Mouse (Mus musculus) bone marrow, adult 2 months (tissue): Measurements from ENCODE around the gene Ipcef1.

Experiments used
- CTCF ChIP-seq: fragments of 200-500 bp; IDR thresholded peaks from 2 replicates; pipeline ENCODE4 v1.5.1; 2011; ENCODE audit warnings: low read length, control low read depth; ENCODE audit not compliant: control insufficient read depth, insufficient read depth
- POLR2A ChIP-seq: fragments of 200-500 bp; IDR thresholded peaks from 2 replicates; pipeline ENCODE4 v1.6.1; 2011; ENCODE audit warnings: low read depth, mild to moderate bottlenecking, control low read depth, low read length, borderline replicate concordance; ENCODE audit not compliant: control insufficient read depth

- TF ChIP-seq POLR2A: no peak
- no peak for TF ChIP-seq CTCF
Measured at GRCm38 (mm10) chr10:6889640-6890245, 162.5 kb downstream of the Ipcef1 start.
